Mouse (Mus musculus) lung, embryonic 14.5 days (tissue): ENCODE data around the gene Cks2. TPM values are rescaled to one million over a fixed set of nuclear protein-coding genes. Genes with fewer than 3 reads are reported as not detected.

ENCODE experiments used
- ATAC-seq: fragments of 200-750 bp; cut with Nextera tagmentation; 2 replicates; pipeline ENCODE4 v1.8.0; 2017; ENCODE audit warnings: mild to moderate bottlenecking, moderate TSS enrichment, moderate library complexity; ENCODE audit not compliant: insufficient read depth
- DNase-seq: peaks from one replicate; pipeline ENCODE4 v3.0.0-alpha.2; 2015
- H3K27ac ChIP-seq: fragments of 300-500 bp; sonication (generic); 2 replicates; pipeline ENCODE4 v1.5.1; 2014; ENCODE audit warnings: low read depth, mild to moderate bottlenecking, moderate library complexity
- H3K27me3 ChIP-seq: fragments of 300-500 bp; sonication (generic); 2 replicates; pipeline ENCODE4 v1.6.1; 2014; ENCODE audit warnings: low read length, control low read depth; ENCODE audit not compliant: insufficient read depth
- H3K36me3 ChIP-seq: fragments of 300-500 bp; sonication (generic); 2 replicates; pipeline ENCODE4 v1.6.1; 2014; ENCODE audit warnings: control low read depth; ENCODE audit not compliant: insufficient read depth
- H3K4me1 ChIP-seq: fragments of 300-500 bp; sonication (generic); 2 replicates; pipeline ENCODE4 v1.6.1; 2014; ENCODE audit warnings: antibody characterized with exemption, control low read depth; ENCODE audit not compliant: insufficient read depth
- H3K4me2 ChIP-seq: fragments of 300-500 bp; sonication (generic); 2 replicates; pipeline ENCODE4 v1.6.1; 2014; ENCODE audit warnings: mild to moderate bottlenecking
- H3K4me3 ChIP-seq: fragments of 300-500 bp; sonication (generic); 2 replicates; pipeline ENCODE4 v1.5.1; 2014; ENCODE audit warnings: low read depth, low read length
- H3K9ac ChIP-seq: fragments of 300-500 bp; sonication (generic); 2 replicates; pipeline ENCODE4 v1.6.1; 2014
- H3K9me3 ChIP-seq: fragments of 300-500 bp; sonication (generic); 2 replicates; pipeline ENCODE4 v1.6.1; 2016; ENCODE audit warnings: low read depth, low read length, control low read depth
- CTCF ChIP-seq: IDR thresholded peaks from 2 replicates; pipeline ENCODE4 v1.5.1; 2016; ENCODE audit warnings: antibody characterized with exemption, low read depth
- WGBS: fragments of 180-500 bp; shearing (Covaris S2); extraction: QIAGEN DNeasy Blood & Tissue Kit; methylation state at CpG from one replicate; pipeline ENCODE4 v1.1.7; 2014; 5-methylcytosine and 5-hydroxymethylcytosine counted together
- polyA plus RNA-seq: library from polyadenylated mRNA; unstranded; fragments of >200 nt; fragmentation: Nextera tagmentation; extraction: Ambion mirVana; gene quantifications from 2 replicates; pipeline ENCODE4 v1.2.1, GENCODE M21; 2014

The Cks2 gene
- polyA plus RNA-seq, 1 experiment from 2014 or later = 436 TPM

GRCm38 (mm10) chr13:51609231-51609630 lies 35.8 kb upstream of the Cks2 start:
- Histone ChIP-seq H3K9me3 (no peaks in the 10 kb centered on the region), H3K27ac (no peak overlapping the region), H3K4me1 (0 out of 2 replicates have a peak, but pooled peaks cover 3% of the 10 kb centered on the region), H3K27me3 (no peaks in the 10 kb centered on the region), H3K4me3 (no peak overlapping the region), H3K36me3 (no peaks in the 10 kb centered on the region), H3K4me2 (no peak overlapping the region), H3K9ac (no peak overlapping the region)
- 95% methylated on average over 7 of the region's 7 CpGs for WGBS
- no peak for DNase-seq
- ATAC-seq = no peak
- peak; percentile 18; the same call in 1 of the 2 replicates for TF ChIP-seq CTCF

- 8% methylated on average over 9 of the region's 9 CpGs for WGBS
- Histone ChIP-seq H3K27me3 (no peaks in the 10 kb centered on the region), H3K4me2 (peak overlapping the region; percentile 37), H3K27ac (peak overlapping the region; percentile 3), H3K9me3 (no peaks in the 10 kb centered on the region), H3K36me3 (no peaks in the 10 kb centered on the region), H3K4me1 (0 out of 2 replicates have a peak, but pooled peaks cover 3% of the 10 kb centered on the region), H3K9ac (no peak overlapping the region), H3K4me3 (no peak overlapping the region)
- ATAC-seq (0 out of 2 replicates have a peak, but pooled peaks have one; percentile 24), DNase-seq (peak; percentile 48)
- TF ChIP-seq CTCF = no peak
Observed at GRCm38 (mm10) chr13:51611060-51611459, 34.0 kb upstream of the Cks2 start.

GRCm38 (mm10) chr13:51611500-51611899 lies 33.5 kb upstream of the Cks2 start:
- Histone ChIP-seq H3K9me3 (no peaks in the 10 kb centered on the region), H3K27ac (no peak overlapping the region; the same call in 1 of the 2 replicates), H3K27me3 (no peaks in the 10 kb centered on the region), H3K9ac (no peak overlapping the region), H3K36me3 (no peaks in the 10 kb centered on the region), H3K4me2 (peak overlapping the region; percentile 37), H3K4me3 (no peak overlapping the region), H3K4me1 (0 out of 2 replicates have a peak, but pooled peaks cover 3% of the 10 kb centered on the region)
- no peak for TF ChIP-seq CTCF
- WGBS = 41% methylated on average over 5 of the region's 5 CpGs
- DNase-seq (peak; percentile 28), ATAC-seq (no peak)

- Histone ChIP-seq H3K36me3 (no peaks in the 10 kb centered on the region), H3K4me3 (no peak overlapping the region), H3K9me3 (no peaks in the 10 kb centered on the region), H3K9ac (no peak overlapping the region), H3K27ac (no peak overlapping the region), H3K27me3 (no peaks in the 10 kb centered on the region), H3K4me2 (no peak overlapping the region), H3K4me1 (no peaks in the 10 kb centered on the region)
- ATAC-seq (no peak), DNase-seq (no peak)
- 49% methylated on average over 10 of the region's 10 CpGs for WGBS
- TF ChIP-seq CTCF = no peak
Observed at GRCm38 (mm10) chr13:51615815-51616214, 29.2 kb upstream of the Cks2 start.

- Histone ChIP-seq H3K4me2 (no peak overlapping the region), H3K27ac (no peak overlapping the region), H3K4me1 (no peaks in the 10 kb centered on the region), H3K36me3 (no peaks in the 10 kb centered on the region), H3K27me3 (no peaks in the 10 kb centered on the region), H3K9ac (no peak overlapping the region), H3K9me3 (no peaks in the 10 kb centered on the region), H3K4me3 (no peak overlapping the region)
- TF ChIP-seq CTCF = no peak
- DNase-seq (peak; percentile 45), ATAC-seq (no peak)
- WGBS = 16% methylated on average over 12 of the region's 12 CpGs
Observed at GRCm38 (mm10) chr13:51616417-51617044, 28.5 kb upstream of the Cks2 start.

GRCm38 (mm10) chr13:51617306-51617705 lies 27.7 kb upstream of the Cks2 start:
- DNase-seq (peak; percentile 60), ATAC-seq (no peak)
- Histone ChIP-seq H3K4me2 (no peak overlapping the region), H3K4me3 (no peak overlapping the region), H3K27me3 (no peaks in the 10 kb centered on the region), H3K27ac (no peak overlapping the region), H3K36me3 (no peaks in the 10 kb centered on the region), H3K4me1 (no peaks in the 10 kb centered on the region), H3K9me3 (no peaks in the 10 kb centered on the region), H3K9ac (no peak overlapping the region)
- 53% methylated on average over 1 of the region's 1 CpGs for WGBS
- TF ChIP-seq CTCF = no peak

- TF ChIP-seq CTCF = peak; percentile 87
- Histone ChIP-seq H3K27ac (no peak overlapping the region), H3K9me3 (no peaks in the 10 kb centered on the region), H3K9ac (no peak overlapping the region), H3K4me2 (no peak overlapping the region), H3K36me3 (no peaks in the 10 kb centered on the region), H3K4me3 (no peak overlapping the region), H3K27me3 (no peaks in the 10 kb centered on the region), H3K4me1 (no peaks in the 10 kb centered on the region)
- 16% methylated on average over 6 of the region's 6 CpGs for whole genome bisulfite sequencing
- ATAC-seq (peak; percentile 84; the same call in 1 of the 2 replicates), DNase-seq (peak; percentile 89)
Observed at GRCm38 (mm10) chr13:51617861-51618260, 27.2 kb upstream of the Cks2 start.
